Mouse (Mus musculus): ENCODE data around the gene H1fx. TPM values are rescaled to one million over a fixed set of nuclear protein-coding genes. Genes with fewer than 3 reads are reported as not detected.

H1fx gene
- polyA plus RNA-seq (2017; shearing (Covaris generic)): under 1 TPM in 1 of 2 experiments, not detected in 1; 0.17 TPM

DNA sequence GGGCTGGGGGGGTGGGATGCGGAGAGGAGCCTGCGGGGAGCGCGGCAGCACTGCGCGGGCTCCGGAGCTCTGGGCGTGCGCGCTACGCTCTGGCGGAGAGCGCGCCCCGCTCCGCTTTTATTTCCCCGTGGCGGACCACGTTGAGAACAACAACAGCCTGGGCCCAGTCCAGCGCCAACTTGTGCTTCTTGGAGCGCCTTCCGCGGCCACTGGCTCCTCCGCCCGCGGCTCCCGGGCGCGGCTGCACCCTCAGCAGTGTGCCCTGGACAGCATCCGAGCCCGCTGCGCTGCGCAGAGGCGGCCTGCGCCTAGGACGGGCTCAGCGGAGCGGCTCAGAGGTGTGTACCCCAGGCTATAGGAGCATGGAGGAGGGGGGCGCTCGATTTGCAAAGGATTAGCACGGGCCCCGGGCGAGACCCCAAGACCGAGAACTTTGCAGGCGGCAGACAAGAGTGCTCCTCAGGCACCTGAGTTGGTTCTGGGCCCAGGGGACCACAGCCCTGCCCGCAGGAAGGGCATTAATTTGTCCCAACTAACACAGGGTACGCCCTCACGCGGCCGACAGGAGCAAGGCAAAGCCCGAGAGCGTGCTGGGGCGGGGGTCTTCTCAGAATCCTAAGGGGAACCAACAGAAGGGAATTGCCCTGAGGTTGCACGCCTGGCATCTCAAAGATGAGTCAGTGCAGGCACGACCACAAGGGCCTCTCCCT is at the start of gene H1fx:
Gene H1fx, minus strand, starts transcription at position 91 of the 710 bp plus-strand sequence.

Other genes starting within 250 kb of the H1fx start
- not detected for gene Gp9, start 203.6 kb downstream of the H1fx start, polyA plus RNA-seq (2017; shearing (Covaris generic))
- gene Rab43, start 169.5 kb downstream of the H1fx start, polyA plus RNA-seq (2017; shearing (Covaris generic)): 10 to 100 TPM; 38.7 to 41.2 TPM
- gene Gm45140, start 145.8 kb downstream of the H1fx start, polyA plus RNA-seq (2017; shearing (Covaris generic)): 10 to 100 TPM; 14.9 to 15.6 TPM
- 10 to 100 TPM; 73.0 to 83.9 TPM for gene Isy1, start 142.8 kb downstream of the H1fx start, polyA plus RNA-seq (2017; shearing (Covaris generic))
- 1,000 to 10,000 TPM; 1,029 to 1,151 TPM for gene Cnbp, start 130.5 kb downstream of the H1fx start, polyA plus RNA-seq (2017; shearing (Covaris generic))
- 100 to 1,000 TPM; 149 to 177 TPM for gene Copg1, start 93.8 kb downstream of the H1fx start, polyA plus RNA-seq (2017; shearing (Covaris generic))
- gene Hmces, start 67.7 kb downstream of the H1fx start, polyA plus RNA-seq (2017; shearing (Covaris generic)): 10 to 100 TPM; 45.7 to 58.2 TPM
- gene Rab7, start 63.6 kb upstream of the H1fx start, polyA plus RNA-seq (2017; shearing (Covaris generic)): 100 to 1,000 TPM; 254 to 287 TPM
- 100 to 1,000 TPM; 217 to 226 TPM for gene Rpn1, start 102.8 kb upstream of the H1fx start, polyA plus RNA-seq (2017; shearing (Covaris generic))
- gene Gata2, start 212.3 kb upstream of the H1fx start, polyA plus RNA-seq (2017; shearing (Covaris generic)): under 1 TPM; 0.17 to 0.29 TPM
- under 1 TPM in 1 of 2 experiments, not detected in 1; 0.44 TPM for gene Dnajb8, start 240.6 kb upstream of the H1fx start, polyA plus RNA-seq (2017; shearing (Covaris generic))

Data from inflammation-experienced regulatory T-cells (primary cell).